ENCODE assay signal across 22 mouse cellular contexts in the genomic region with DNA sequence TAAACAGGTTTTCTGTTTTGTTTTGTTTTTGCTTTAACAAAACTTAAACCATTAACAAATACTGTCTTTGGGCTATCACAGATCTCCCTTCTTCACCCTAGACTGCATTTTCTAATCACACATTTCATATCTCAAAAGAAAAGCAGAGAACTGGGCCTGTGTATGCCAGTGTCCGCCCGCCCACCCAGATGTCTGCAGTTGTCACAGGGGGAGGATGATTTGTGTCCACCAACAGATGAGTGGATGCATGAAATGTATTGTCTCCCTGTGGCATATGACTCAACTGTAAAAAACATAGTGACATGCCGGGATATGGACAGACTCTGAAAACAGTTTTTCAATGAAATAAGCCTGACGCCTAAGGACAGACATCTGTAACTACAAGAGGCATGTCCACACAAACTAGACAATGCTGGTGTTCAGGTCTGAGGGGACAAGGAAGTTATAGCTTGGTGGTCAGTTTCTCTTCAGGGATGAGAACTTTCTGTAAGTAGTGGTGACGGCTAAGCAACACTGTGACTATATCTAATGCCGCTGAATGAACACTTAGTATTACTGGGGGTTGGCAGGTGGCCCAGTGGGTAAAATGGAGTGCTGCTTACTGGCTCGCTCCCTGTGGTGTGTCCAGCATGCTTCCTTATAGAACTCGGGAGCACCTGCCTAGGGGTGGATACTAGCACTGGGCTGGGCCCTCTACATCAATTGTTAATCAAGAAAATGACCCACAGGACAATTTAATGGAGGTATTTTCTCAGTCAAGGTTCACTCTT.
DNase-seq lines count a peak whose midpoint lies in the region; ATAC-seq lines count a peak whose summit lies in the region.
"Had no signal": no experiment of that assay in that cellular context is flagged by ENCODE, and none has a peak within 500 bp of the region (broad histone marks: within the 10 kb centered on the region; RNA-seq: fewer than 3 reads in every experiment).

No protein-coding gene starts in this region.

- ATAC-seq in heart, embryonic 12.5 days (ENCODE audit: insufficient number of reproducible peaks, low FRiP score): no peak
- ATAC-seq: forebrain, embryonic 16.5 days; hindbrain, embryonic 16.5 days; inflammation-experienced regulatory T-cells, adult 6 months; intestine, postnatal 0 days had no signal

- peaks cover 62% of the 10 kb centered on the region for H3K36me3 ChIP-seq in heart, embryonic 12.5 days
- H3K36me3 ChIP-seq: embryonic facial prominence, embryonic 13.5 days; forebrain, embryonic 12.5 days; hindbrain, embryonic 12.5 days had no signal

- no peak overlapping the region for H3K4me2 ChIP-seq in heart, embryonic 12.5 days
- H3K4me2 ChIP-seq: embryonic facial prominence, embryonic 13.5 days; forebrain, embryonic 12.5 days; hindbrain, embryonic 12.5 days had no signal

- no peaks in the 10 kb centered on the region for H3K4me1 ChIP-seq in heart, embryonic 12.5 days (replicated peaks)
- peaks cover 5% of the 10 kb centered on the region; the same call in 1 of the 2 replicates for H3K4me1 ChIP-seq in brown adipose tissue, adult 24 weeks (ENCODE audit: control insufficient read depth, insufficient read depth, insufficient read length, low read length)
- H3K4me1 ChIP-seq: forebrain, embryonic 12.5 days; heart, embryonic 10.5 days had no signal

- no peak overlapping the region for H3K9ac ChIP-seq in heart, embryonic 12.5 days
- H3K9ac ChIP-seq: embryonic facial prominence, embryonic 13.5 days; forebrain, embryonic 12.5 days; hindbrain, embryonic 12.5 days had no signal

- DNase-seq in adrenal gland, postnatal 14 days: peak; percentile 47
- no peak for DNase-seq in adrenal gland, postnatal 4 days (ENCODE audit: low spot score in 2 of 2)
- DNase-seq in heart, postnatal 4 days: peak; percentile 49
- DNase-seq in 3T3-L1 (ENCODE audit: low read depth, low spot score): peak; percentile 66
- DNase-seq in natural killer cell, adult 2 months (ENCODE audit: low spot score in 2 of 2): no peak
- no peak for DNase-seq in right cerebral cortex, adult 2 months (ENCODE audit: low spot score in 2 of 2)
- DNase-seq: adrenal gland, adult 8-10 months; cerebellum, adult 11-12 months; cerebellum, adult 9-10 months; cerebellum, postnatal 25 days; gastrocnemius, postnatal 25 days; heart, postnatal 36 days had no signal

- no peak overlapping the region for H3K4me3 ChIP-seq in heart, embryonic 12.5 days
- no peak overlapping the region for H3K4me3 ChIP-seq in brown adipose tissue, adult 24 weeks (ENCODE audit: insufficient read depth, low read depth, low read length)
- H3K4me3 ChIP-seq: embryonic facial prominence, embryonic 13.5 days; forebrain, embryonic 12.5 days; heart, embryonic 10.5 days; hindbrain, embryonic 12.5 days had no signal

- 80% methylated on average over 8 of the region's 8 CpGs for WGBS in heart, embryonic 12.5 days

- H3K27me3 ChIP-seq in heart, embryonic 12.5 days (replicated peaks): no peaks in the 10 kb centered on the region
- H3K27me3 ChIP-seq: embryonic facial prominence, embryonic 13.5 days; forebrain, embryonic 12.5 days; hindbrain, embryonic 12.5 days had no signal

- H3K27ac ChIP-seq in heart, embryonic 12.5 days (ENCODE audit: poor library complexity, severe bottlenecking): no peak overlapping the region
- 0 out of 2 replicates have a peak overlapping the region, but pooled peaks have one; percentile 31 for H3K27ac ChIP-seq in brown adipose tissue, adult 24 weeks (replicated peaks; ENCODE audit: low read depth, low read length)
- H3K27ac ChIP-seq: embryonic facial prominence, embryonic 13.5 days; forebrain, embryonic 12.5 days; heart, embryonic 10.5 days; hindbrain, embryonic 12.5 days had no signal

- H3K9me3 ChIP-seq in heart, embryonic 12.5 days (replicated peaks): no peaks in the 10 kb centered on the region; the same call in 1 of the 2 replicates
- H3K9me3 ChIP-seq: embryonic facial prominence, embryonic 13.5 days; forebrain, embryonic 12.5 days; heart, embryonic 10.5 days; hindbrain, embryonic 12.5 days had no signal

Comparison
In these comparisons a context has a peak if more than half of its experiments do, and no peak if none do; other contexts are left out.
1. DNase-seq: peak in adrenal gland, postnatal 14 days (single experiment), heart, postnatal 4 days (single experiment) and 3T3-L1 (single experiment); none in adrenal gland, postnatal 4 days (0 of 2), natural killer cell, adult 2 months (0 of 2) and right cerebral cortex, adult 2 months (0 of 2).